Mouse (Mus musculus) hindbrain, embryonic 15.5 days (tissue): Measurements from ENCODE around the gene Hmgb2. TPM values are rescaled to one million over a fixed set of nuclear protein-coding genes. Genes with fewer than 3 reads are reported as not detected.

ENCODE experiments used
- ATAC-seq: fragments of 200-750 bp; cut with Nextera tagmentation; 2 replicates; pipeline ENCODE4 v1.8.0; 2017; ENCODE audit warnings: low read depth, moderate number of reproducible peaks, moderate TSS enrichment; ENCODE audit not compliant: low FRiP score
- H3K27ac ChIP-seq: fragments of 300-500 bp; sonication (generic); replicated peaks from 2 replicates; pipeline ENCODE4 v1.5.1; 2015; ENCODE audit warnings: mild to moderate bottlenecking, inconsistent platforms
- H3K27me3 ChIP-seq: fragments of 300-500 bp; sonication (generic); 2 replicates; pipeline ENCODE4 v1.6.1; 2015; ENCODE audit warnings: control low read depth, inconsistent platforms
- H3K36me3 ChIP-seq: fragments of 300-500 bp; sonication (generic); 2 replicates; pipeline ENCODE4 v1.6.1; 2015; ENCODE audit warnings: control low read depth, inconsistent platforms
- H3K4me1 ChIP-seq: fragments of 300-500 bp; sonication (generic); replicated peaks from 2 replicates; pipeline ENCODE4 v1.6.1; 2015; ENCODE audit warnings: control low read depth, inconsistent platforms
- H3K4me2 ChIP-seq: fragments of 300-500 bp; sonication (generic); 2 replicates; pipeline ENCODE4 v1.6.1; 2015; ENCODE audit warnings: moderate library complexity, mild to moderate bottlenecking, inconsistent platforms
- H3K4me3 ChIP-seq: fragments of 300-500 bp; sonication (generic); 2 replicates; pipeline ENCODE4 v1.5.1; 2015; ENCODE audit warnings: mild to moderate bottlenecking, inconsistent platforms
- H3K9ac ChIP-seq: fragments of 300-500 bp; sonication (generic); 2 replicates; pipeline ENCODE4 v1.6.1; 2015; ENCODE audit warnings: inconsistent platforms
- H3K9me3 ChIP-seq: fragments of 300-500 bp; sonication (generic); 2 replicates; pipeline ENCODE4 v1.6.1; 2016; ENCODE audit warnings: control low read depth, inconsistent platforms
- WGBS: fragments of 180-500 bp; shearing (Covaris S2); methylation state at CpG from one replicate; pipeline ENCODE4 v1.1.7; 2015; 5-methylcytosine and 5-hydroxymethylcytosine counted together
- polyA plus RNA-seq: library from polyadenylated mRNA; unstranded; fragments of >200 nt; fragmentation: Nextera tagmentation; extraction: Ambion mirVana; gene quantifications from 2 replicates; pipeline ENCODE4 v1.2.1, GENCODE M21; 2015

Hmgb2 gene
- polyA plus RNA-seq, 1 experiment from 2014 or later, result 80.2 TPM

DNA sequence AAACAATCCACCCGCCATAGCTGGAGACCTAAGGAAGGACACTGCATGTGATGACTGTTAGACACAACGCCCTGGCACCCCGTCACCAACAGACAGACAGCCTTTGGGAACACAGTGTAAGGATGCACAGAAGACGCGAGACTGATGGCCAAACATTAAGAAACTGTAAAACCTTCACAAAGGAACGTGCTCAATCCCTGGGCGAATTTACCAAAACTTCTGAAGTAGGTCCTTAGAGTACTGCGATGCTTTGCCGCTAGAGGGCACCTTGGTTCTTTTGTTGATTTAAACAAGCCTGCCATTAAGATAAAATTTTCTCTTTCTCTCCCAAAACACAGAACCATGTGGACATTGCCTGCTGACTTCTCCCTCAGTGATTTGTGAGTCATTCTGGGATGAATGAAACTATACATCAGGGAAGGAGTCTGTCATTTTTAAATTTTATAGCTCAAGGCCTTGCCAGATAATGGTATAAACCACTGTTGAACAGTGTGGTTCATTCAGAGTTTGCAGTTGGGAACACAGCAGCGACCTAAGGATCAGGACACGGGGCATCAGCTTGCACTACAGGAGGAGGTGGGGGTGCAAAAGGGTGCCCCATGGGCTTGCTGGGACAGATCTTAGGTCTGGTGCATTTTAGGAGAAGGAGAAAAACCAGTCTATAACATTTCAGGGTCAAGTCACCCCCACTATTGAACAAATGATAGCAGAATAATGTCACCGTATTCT is 28.6 kb downstream of the Hmgb2 start:
- Histone ChIP-seq H3K4me3 (no peak overlapping the region), H3K36me3 (no peaks in the 10 kb centered on the region), H3K4me1 (no peaks in the 10 kb centered on the region), H3K27ac (no peak overlapping the region), H3K9me3 (no peaks in the 10 kb centered on the region), H3K4me2 (no peak overlapping the region), H3K9ac (no peak overlapping the region), H3K27me3 (no peaks in the 10 kb centered on the region)
- ATAC-seq, result peak; percentile 68
- WGBS, result 46% methylated on average over 12 of the region's 12 CpGs

DNA sequence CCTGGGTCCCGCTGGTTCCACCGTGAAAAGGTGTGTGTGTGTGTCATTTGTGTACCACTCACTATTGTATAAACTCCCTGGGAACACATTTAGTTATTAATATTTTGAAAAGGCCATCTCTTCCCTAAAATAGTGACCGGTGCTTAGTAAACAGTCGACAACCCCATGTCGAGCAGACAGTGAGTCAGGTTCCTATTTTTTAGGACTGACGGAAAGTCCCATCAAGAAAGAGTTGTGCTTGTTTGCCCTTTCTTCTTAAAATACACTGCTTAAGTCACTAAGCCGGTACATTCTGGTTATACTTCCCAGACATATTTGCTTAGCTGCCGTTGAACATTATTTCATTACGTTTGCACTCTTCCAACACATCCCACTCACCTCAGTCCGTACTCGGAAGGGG is 29.2 kb downstream of the Hmgb2 start:
- WGBS, result 93% methylated on average over 11 of the region's 11 CpGs
- Histone ChIP-seq H3K36me3 (no peaks in the 10 kb centered on the region), H3K9me3 (no peaks in the 10 kb centered on the region), H3K4me1 (no peaks in the 10 kb centered on the region), H3K4me2 (no peak overlapping the region), H3K27ac (no peak overlapping the region), H3K27me3 (no peaks in the 10 kb centered on the region), H3K4me3 (no peak overlapping the region), H3K9ac (no peak overlapping the region)
- no peak for ATAC-seq

DNA sequence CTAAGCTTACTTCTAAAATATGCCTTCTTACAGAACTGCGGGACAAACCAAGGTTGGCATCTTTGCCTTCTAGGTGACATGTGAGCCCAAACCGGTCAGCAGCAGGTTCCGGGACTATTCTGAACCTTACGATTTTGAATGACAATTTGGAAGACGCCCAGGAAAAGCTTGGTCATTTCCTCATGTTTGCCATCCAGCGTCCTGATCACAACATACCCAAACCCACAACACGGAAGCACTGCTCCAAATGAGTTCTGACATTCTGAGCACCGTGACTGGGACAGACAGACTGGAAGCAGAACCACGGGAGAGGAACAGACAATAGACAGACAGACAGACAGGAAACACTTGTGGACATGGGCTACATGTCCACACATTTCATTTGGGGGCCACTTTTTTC is 29.7 kb downstream of the Hmgb2 start:
- Histone ChIP-seq H3K27me3 (no peaks in the 10 kb centered on the region), H3K4me1 (no peaks in the 10 kb centered on the region), H3K27ac (no peak overlapping the region), H3K4me3 (no peak overlapping the region), H3K36me3 (no peaks in the 10 kb centered on the region), H3K9me3 (no peaks in the 10 kb centered on the region), H3K4me2 (no peak overlapping the region), H3K9ac (no peak overlapping the region)
- no peak for ATAC-seq
- 88% methylated on average over 9 of the region's 9 CpGs for WGBS

DNA sequence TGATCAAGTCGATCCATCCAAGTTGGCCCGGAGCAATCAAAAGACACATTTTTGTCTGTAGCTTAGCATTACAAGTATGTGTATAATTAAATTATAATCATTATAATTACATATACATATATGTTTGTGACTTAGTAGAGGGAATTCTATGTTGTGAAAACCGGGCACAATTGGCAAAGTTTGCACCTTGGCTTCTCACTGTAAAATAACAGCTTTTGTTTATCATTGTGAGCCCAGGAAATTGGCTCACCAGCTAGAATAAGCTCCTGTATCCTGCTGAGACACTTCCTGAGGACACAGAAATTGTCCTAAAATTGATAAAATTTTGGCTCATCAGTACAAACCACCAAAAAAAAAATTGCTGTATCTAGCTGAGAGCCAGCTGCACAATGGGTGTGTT is 34.7 kb downstream of the Hmgb2 start:
- H3K27me3 ChIP-seq, result no peaks in the 10 kb centered on the region
- H3K4me2 ChIP-seq, result no peak overlapping the region
- no peak for ATAC-seq
- WGBS, result 83% methylated on average over 3 of the region's 3 CpGs
- H3K36me3 ChIP-seq, result no peaks in the 10 kb centered on the region; the same call in 1 of the 2 replicates
- H3K9me3 ChIP-seq, result no peaks in the 10 kb centered on the region
- H3K4me3 ChIP-seq, result no peak overlapping the region
- no peak overlapping the region for H3K9ac ChIP-seq
- no peaks in the 10 kb centered on the region for H3K4me1 ChIP-seq
- no peak overlapping the region for H3K27ac ChIP-seq

DNA sequence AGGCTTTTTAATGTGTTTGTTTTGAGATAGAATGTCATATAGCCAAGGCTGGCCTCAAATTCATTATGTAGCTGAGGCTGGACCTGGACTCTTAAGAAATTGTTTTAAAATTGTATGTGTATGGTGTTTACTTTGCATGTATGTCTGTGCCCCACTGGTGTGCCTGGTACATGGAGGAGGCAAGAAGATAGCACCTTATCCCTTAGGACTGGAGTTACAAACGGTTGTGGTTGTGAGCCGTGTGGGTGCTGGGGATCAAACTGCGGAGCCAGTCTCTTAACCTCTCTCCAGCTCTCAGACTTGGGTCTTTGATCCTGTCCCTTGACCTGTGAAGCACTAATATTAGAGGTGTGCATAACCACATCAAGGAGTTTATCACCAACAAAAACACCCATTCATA is 35.1 kb downstream of the Hmgb2 start:
- no peaks in the 10 kb centered on the region for H3K4me1 ChIP-seq
- no peaks in the 10 kb centered on the region for H3K27me3 ChIP-seq
- no peak overlapping the region for H3K27ac ChIP-seq
- no peak for ATAC-seq
- no peak overlapping the region for H3K4me3 ChIP-seq
- no peak overlapping the region for H3K9ac ChIP-seq
- H3K9me3 ChIP-seq, result no peaks in the 10 kb centered on the region
- H3K36me3 ChIP-seq, result no peaks in the 10 kb centered on the region; the same call in 1 of the 2 replicates
- WGBS, result 90% methylated on average over 3 of the region's 3 CpGs
- no peak overlapping the region for H3K4me2 ChIP-seq

DNA sequence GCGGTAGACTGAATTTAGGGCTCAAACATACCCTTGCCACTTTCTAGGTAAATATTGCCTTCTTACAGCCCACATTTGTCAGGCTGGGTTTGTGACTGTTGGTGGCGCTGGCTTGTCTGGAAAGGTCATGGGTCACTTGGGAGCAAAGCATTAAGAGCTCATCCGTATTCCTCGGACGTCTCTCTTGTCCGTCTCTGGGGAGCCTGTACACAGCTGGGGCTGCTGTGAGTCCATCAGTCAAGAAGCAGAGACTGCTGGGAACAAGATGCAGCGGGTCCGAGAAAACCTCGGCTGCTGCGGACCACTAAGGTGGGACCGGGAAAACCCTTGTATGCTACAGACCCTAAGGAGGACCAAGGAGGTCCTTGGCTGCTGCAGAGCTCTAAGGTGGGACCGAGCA is 35.9 kb downstream of the Hmgb2 start:
- Histone ChIP-seq H3K4me1 (no peaks in the 10 kb centered on the region), H3K9me3 (no peaks in the 10 kb centered on the region), H3K4me3 (no peak overlapping the region), H3K4me2 (no peak overlapping the region), H3K27me3 (no peaks in the 10 kb centered on the region), H3K27ac (no peak overlapping the region), H3K9ac (no peak overlapping the region), H3K36me3 (no peaks in the 10 kb centered on the region; the same call in 1 of the 2 replicates)
- no peak for ATAC-seq
- 41% methylated on average over 12 of the region's 12 CpGs for WGBS

DNA sequence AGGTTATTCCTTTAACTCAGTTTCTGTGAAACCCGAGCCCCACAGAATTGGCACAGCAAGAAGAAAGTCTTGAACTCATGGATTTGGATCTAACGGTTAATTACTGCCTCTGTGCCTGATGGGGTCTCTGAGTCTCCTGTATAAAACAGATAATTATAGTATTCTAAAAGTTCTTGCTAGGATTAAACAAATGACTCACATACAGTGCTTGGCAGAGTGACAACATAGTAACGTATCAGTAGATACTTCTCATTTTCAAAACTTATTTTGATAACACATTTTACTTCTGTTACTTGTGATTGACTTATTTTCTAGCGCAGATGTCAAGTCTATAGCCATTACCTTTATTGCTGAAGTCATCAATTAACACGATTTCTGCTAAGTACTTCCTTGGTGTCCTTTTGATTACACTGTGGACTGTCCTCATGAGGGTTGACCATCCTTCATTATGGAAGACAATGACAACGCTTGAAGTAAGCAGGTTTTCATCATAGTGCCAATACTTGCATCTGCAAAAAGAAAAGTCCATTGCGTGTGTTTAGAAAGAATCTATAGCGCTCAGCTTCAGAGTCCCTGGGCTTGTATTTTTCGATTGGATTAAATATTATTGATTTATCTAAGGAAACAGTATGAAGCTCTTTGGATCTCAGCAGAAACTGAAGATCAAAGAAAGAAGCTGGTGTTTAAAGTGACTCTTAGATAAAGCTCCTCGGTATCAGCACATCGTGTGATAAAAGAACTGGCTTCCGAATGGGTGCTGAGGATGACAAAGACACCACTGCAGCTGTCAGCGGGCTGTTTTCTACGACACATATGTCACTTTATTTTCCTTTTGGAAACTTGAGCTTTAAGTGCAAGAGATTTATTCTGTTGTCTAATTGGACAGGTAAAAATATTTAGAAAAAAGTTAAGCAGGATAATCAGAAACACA is 40.7 kb downstream of the Hmgb2 start:
- 90% methylated on average over 14 of the region's 14 CpGs for WGBS
- H3K4me2 ChIP-seq, result no peak overlapping the region
- H3K4me3 ChIP-seq, result no peak overlapping the region
- ATAC-seq, result no peak
- no peaks in the 10 kb centered on the region for H3K9me3 ChIP-seq
- no peaks in the 10 kb centered on the region; the same call in 1 of the 2 replicates for H3K36me3 ChIP-seq
- H3K4me1 ChIP-seq, result no peaks in the 10 kb centered on the region
- no peaks in the 10 kb centered on the region for H3K27me3 ChIP-seq
- no peak overlapping the region for H3K9ac ChIP-seq
- H3K27ac ChIP-seq, result no peak overlapping the region

DNA sequence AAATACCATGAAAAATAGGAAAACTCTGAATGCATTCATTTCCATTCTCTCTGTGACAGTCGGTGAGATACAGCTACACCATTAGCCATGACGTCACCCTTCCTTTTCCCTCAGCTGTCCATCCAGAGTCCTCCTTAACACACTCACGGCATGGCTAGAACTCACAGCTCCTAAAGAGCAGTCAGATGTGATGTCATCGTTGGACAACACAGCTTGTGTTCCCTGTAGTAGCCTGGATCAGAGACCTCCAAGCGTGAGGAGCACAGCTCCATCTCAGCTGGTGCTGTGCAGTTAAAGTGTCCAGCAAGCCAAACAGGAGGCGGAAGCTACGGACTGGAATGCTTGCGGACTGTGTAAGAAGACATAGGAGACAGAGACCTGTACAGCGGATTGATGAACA is 49.2 kb downstream of the Hmgb2 start:
- peak; percentile 23; the same call in 1 of the 2 replicates for ATAC-seq
- WGBS, result 86% methylated on average over 9 of the region's 9 CpGs
- Histone ChIP-seq H3K9ac (no peak overlapping the region), H3K4me3 (no peak overlapping the region), H3K4me2 (no peak overlapping the region), H3K27ac (no peak overlapping the region), H3K27me3 (no peaks in the 10 kb centered on the region), H3K9me3 (no peaks in the 10 kb centered on the region), H3K4me1 (no peaks in the 10 kb centered on the region), H3K36me3 (no peaks in the 10 kb centered on the region)

DNA sequence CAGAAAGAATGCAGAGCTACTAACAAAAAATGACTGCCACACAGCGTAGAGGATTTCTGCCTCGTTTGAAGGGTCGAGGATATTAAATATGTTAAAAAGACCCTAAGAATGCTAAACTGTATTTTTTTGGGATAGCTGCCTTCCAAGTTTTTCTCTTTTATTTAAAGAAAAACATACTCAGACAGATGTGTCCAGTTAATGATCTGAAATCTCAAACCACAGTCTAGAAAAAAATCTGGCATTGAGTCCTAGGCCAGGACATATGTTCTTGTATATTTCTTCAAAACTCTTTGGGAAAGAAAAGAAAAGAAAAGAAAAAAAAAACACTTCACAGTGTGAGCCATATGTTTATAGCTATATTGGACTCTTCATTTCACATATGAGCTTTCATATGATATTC is 51.0 kb downstream of the Hmgb2 start:
- no peaks in the 10 kb centered on the region for H3K9me3 ChIP-seq
- peaks cover 2% of the 10 kb centered on the region; the same call in 1 of the 2 replicates for H3K4me1 ChIP-seq
- H3K27ac ChIP-seq, result no peak overlapping the region
- no peak for ATAC-seq
- H3K36me3 ChIP-seq, result no peaks in the 10 kb centered on the region
- H3K9ac ChIP-seq, result no peak overlapping the region
- WGBS, result 89% methylated on average over 3 of the region's 3 CpGs
- no peaks in the 10 kb centered on the region for H3K27me3 ChIP-seq
- H3K4me3 ChIP-seq, result no peak overlapping the region
- H3K4me2 ChIP-seq, result no peak overlapping the region

DNA sequence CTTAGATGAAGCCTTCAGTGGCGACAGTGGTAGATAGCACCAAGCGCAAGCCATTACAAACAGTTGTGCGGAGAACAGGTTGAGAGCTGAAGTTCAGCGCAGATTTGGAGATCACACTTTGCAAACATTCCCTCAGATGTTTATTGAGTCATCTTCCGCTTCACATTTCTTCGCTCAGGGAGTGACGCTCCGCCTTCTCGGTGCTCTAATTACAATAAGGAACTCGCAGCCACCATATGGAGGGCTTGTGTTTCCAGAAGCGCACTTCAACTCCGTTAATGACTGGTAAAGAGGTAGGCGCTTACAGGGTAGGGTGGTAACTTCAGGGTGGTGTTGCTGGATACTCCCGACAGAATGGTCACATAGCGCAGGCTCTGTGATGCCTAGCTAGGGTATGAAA is 52.0 kb downstream of the Hmgb2 start:
- WGBS, result 94% methylated on average over 15 of the region's 15 CpGs
- Histone ChIP-seq H3K27me3 (no peaks in the 10 kb centered on the region), H3K4me2 (no peak overlapping the region), H3K27ac (no peak overlapping the region), H3K4me1 (peaks cover 12% of the 10 kb centered on the region; the same call in 1 of the 2 replicates), H3K9me3 (no peaks in the 10 kb centered on the region), H3K9ac (no peak overlapping the region), H3K4me3 (no peak overlapping the region), H3K36me3 (no peaks in the 10 kb centered on the region)
- no peak for ATAC-seq

DNA sequence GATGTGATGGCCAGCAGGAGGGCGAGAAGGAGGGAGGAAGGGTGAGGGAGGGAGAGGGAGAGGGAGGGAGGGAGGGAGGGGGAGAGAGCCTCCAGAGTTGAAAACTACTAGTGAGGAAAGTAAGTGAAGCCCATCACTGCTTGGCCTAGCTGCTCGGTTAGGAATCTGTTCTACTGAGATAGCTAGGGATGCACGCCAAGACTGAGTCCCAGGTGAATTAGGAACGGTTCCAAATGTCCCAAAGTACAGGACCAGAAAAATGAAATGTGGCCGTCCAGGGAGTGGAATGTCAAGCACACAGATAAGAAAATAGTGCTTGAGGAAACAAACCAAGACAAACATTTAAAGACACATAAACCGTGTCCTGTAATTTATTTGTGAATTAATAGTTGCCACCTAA is 53.3 kb downstream of the Hmgb2 start:
- Histone ChIP-seq H3K27ac (no peak overlapping the region), H3K4me3 (no peak overlapping the region), H3K4me1 (peaks cover 20% of the 10 kb centered on the region), H3K9ac (no peak overlapping the region), H3K36me3 (no peaks in the 10 kb centered on the region), H3K9me3 (no peaks in the 10 kb centered on the region), H3K4me2 (no peak overlapping the region), H3K27me3 (no peaks in the 10 kb centered on the region)
- ATAC-seq, result no peak
- 79% methylated on average over 6 of the region's 6 CpGs for WGBS
